Mouse (Mus musculus): Measurements from ENCODE around the gene Actn4.
"Not testable (repeated sequence)": the region's sequence is repeated elsewhere in the genome, so short reads cannot be mapped to it uniquely, and the experiment has no call there.

Actn4 gene

GRCm38 (mm10) chr7:28969672-28970394 is 7.7 kb upstream of the Actn4 start:
- DNase-seq (ENCODE audit: inconsistent ontology term): no peak

- DNase-seq (ENCODE audit: inconsistent ontology term): no peak
Observed at GRCm38 (mm10) chr7:28969271-28969670, 7.1 kb upstream of the Actn4 start.

GRCm38 (mm10) chr7:28968120-28968519 is 6.0 kb upstream of the Actn4 start:
- DNase-seq (ENCODE audit: inconsistent ontology term): not testable (repeated sequence)

GRCm38 (mm10) chr7:28966751-28967505 is 4.8 kb upstream of the Actn4 start:
- no peak for DNase-seq (ENCODE audit: inconsistent ontology term)

- DNase-seq (ENCODE audit: inconsistent ontology term): no peak
Observed at GRCm38 (mm10) chr7:28966181-28966580, 4.0 kb upstream of the Actn4 start.

GRCm38 (mm10) chr7:28965346-28965840 is 3.3 kb upstream of the Actn4 start:
- DNase-seq (ENCODE audit: inconsistent ontology term): no peak

GRCm38 (mm10) chr7:28963399-28963923 is 1.3 kb upstream of the Actn4 start:
- no peak for DNase-seq (ENCODE audit: inconsistent ontology term)

- no peak for DNase-seq (ENCODE audit: inconsistent ontology term)
Observed at GRCm38 (mm10) chr7:28961584-28961926, 585 bp downstream of the Actn4 start.

- DNase-seq (ENCODE audit: inconsistent ontology term): no peak
Observed at GRCm38 (mm10) chr7:28960354-28961046, 1.6 kb downstream of the Actn4 start.

GRCm38 (mm10) chr7:28959505-28960045 is 2.6 kb downstream of the Actn4 start:
- DNase-seq (ENCODE audit: inconsistent ontology term): no peak

- no peak for DNase-seq (ENCODE audit: inconsistent ontology term)
Observed at GRCm38 (mm10) chr7:28958770-28959169, 3.4 kb downstream of the Actn4 start.

- no peak for DNase-seq (ENCODE audit: inconsistent ontology term)
Observed at GRCm38 (mm10) chr7:28957997-28958725, 4.0 kb downstream of the Actn4 start.

GRCm38 (mm10) chr7:28957286-28957685 is 4.9 kb downstream of the Actn4 start:
- no peak for DNase-seq (ENCODE audit: inconsistent ontology term)

- no peak for DNase-seq (ENCODE audit: inconsistent ontology term)
Observed at GRCm38 (mm10) chr7:28956270-28956669, 5.9 kb downstream of the Actn4 start.

- no peak for DNase-seq (ENCODE audit: inconsistent ontology term)
Observed at GRCm38 (mm10) chr7:28955295-28955897, 6.7 kb downstream of the Actn4 start.

GRCm38 (mm10) chr7:28954773-28955172 is 7.4 kb downstream of the Actn4 start:
- DNase-seq (ENCODE audit: inconsistent ontology term): no peak

- peak; percentile 58 for DNase-seq (ENCODE audit: inconsistent ontology term)
Observed at GRCm38 (mm10) chr7:28953476-28954376, 8.4 kb downstream of the Actn4 start.

GRCm38 (mm10) chr7:28952786-28953185 is 9.4 kb downstream of the Actn4 start:
- DNase-seq (ENCODE audit: inconsistent ontology term): no peak

- DNase-seq (ENCODE audit: inconsistent ontology term): peak; percentile 68
Observed at GRCm38 (mm10) chr7:28951764-28952163, 10.4 kb downstream of the Actn4 start.

All from Muller cell, postnatal 12 days (primary cell).